Mouse (Mus musculus) erythroid progenitor cell, adult 5-6 weeks (primary cell): ENCODE data around the gene Zc3h14. TPM values are rescaled to one million over a fixed set of nuclear protein-coding genes. Genes with fewer than 3 reads are reported as not detected.

Source experiments
- ATAC-seq: replicated peaks from 2 replicates; pipeline ENCODE4 v1.8.0; 2016; ENCODE audit warnings: moderate number of reproducible peaks, mild to moderate bottlenecking, moderate TSS enrichment, inconsistent platforms; ENCODE audit not compliant: poor library complexity, low FRiP score, severe bottlenecking
- total RNA-seq, 2 experiments: library from RNA; stranded (forward) in 1 of 2; stranded (reverse) in 1 of 2; fragments of 150-400 nt in 1 of 2; fragments of 186-747, 209-891 nt in 1 of 2; gene quantifications; 2 replicates each; pipeline versions ENCODE4 v1.2.3 to v1.2.4; 2015 to 2017; ENCODE audit warnings: low replicate concordance in 2 of 2

The Zc3h14 gene
- total RNA-seq, 2 experiments from 2014 or later: 53.1 to 127 TPM

DNA sequence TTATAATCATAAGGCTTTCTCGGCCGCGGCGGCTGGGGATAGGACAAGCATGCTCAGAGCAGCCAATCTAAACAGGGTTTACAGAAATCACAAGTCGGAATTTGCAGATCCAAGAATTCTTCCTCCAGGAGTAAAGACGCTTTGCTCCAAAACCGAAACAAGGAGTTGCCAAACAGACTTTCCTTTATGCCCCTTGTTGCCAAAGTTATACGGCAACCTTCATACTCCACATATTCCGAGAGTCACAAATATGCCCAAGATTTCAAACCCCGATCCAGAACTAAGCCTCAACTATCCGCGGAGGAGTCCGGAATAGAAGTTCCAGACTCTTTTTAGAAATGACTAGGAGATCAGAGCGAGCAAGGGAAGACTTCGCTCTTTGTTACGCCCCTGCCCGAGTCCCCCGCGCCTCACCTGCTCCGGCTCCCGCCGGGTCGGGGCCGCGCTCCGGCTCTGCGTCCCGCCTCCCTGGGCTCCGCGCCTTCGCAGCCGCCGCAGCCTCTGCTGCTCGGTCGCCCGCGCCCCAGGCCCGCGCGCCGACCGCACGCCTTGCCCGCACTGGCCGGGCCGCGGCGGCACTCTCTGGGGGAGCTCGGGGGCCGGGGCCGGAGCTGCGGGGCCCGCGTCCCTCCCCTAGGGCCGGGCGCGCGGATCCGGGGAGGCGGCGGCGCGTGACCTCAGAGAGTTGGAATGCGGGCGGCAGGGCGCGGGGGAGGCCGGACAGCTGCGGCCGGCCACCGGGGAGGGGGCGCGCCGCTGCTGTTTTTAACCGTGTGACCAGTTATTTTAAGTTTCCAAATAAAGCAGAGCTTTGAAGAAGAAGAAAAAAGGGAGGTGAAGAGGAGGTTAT lies 9.6 kb upstream of the Zc3h14 start, which contains the start of gene Ptpn21:
TSS of gene Ptpn21 (minus strand) at position 455 of the 850 bp plus-strand sequence.
- ATAC-seq: no peak

- ATAC-seq: no peak
Observed at GRCm38 (mm10) chr12:98737801-98738350, 8.9 kb upstream of the Zc3h14 start.

GRCm38 (mm10) chr12:98741011-98741501 lies 5.7 kb upstream of the Zc3h14 start:
- ATAC-seq: no peak

GRCm38 (mm10) chr12:98745626-98746025 lies 1.1 kb upstream of the Zc3h14 start:
- ATAC-seq: no peak

DNA sequence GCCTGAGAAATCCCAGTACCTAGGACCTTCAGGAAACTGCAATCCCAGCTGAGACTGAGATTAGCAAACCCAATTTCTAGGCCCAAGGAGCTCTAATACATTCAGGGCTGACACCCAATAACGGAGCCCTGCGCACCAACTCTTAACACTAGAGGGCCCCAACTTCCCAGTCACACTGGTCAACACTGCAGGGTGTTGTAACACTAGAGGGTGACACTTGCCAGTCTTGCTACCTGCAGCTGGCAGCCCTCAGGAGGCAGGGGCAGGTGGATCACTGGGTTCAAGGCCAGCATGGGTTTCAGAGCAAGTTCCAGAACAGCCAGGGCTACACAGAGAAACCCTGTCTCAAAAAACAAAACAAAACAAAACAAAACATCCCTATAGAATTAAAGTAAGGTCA lies 633 bp upstream of the Zc3h14 start:
- peak; percentile 76 for ATAC-seq

- ATAC-seq: no peak
Observed at GRCm38 (mm10) chr12:98747380-98747753, 603 bp downstream of the Zc3h14 start.

DNA sequence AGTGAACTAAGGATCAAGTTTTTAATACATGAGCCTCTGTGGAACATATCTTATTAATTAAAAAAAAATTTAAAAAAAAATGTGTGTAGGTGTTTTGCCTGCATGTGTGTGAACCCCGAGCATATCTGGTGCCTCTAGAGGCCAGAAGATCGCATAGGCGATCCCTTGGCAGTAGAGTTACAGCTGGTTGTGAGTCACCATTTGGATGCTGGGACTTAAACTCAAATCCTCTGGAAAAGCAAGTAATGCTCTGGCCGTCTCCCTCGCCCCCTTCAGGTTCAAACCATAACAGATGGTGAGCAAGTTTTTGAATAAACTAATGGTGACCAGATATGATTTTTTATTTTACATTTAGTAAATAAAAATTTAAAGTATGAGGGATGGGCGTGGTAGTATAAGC lies 10.9 kb downstream of the Zc3h14 start:
- no peak for ATAC-seq

DNA sequence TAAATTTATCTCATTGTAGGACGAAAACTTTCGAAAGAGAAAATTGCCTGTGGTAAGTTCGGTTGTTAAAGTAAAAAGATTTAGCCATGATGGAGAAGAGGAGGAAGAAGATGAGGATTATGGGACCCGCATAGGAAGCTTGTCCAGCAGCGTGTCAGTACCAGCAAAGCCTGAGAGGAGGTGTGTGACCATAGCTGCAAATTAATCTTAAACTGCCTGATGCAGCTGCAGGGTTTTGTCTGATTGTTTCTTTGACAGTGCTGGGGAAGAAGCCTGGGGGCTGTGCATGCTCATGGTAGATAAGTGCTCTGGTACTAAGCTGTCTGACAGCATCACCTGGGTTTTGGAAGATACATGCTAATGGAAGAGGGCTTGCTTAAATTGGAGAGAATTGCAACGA lies 12.9 kb downstream of the Zc3h14 start:
- ATAC-seq: no peak

DNA sequence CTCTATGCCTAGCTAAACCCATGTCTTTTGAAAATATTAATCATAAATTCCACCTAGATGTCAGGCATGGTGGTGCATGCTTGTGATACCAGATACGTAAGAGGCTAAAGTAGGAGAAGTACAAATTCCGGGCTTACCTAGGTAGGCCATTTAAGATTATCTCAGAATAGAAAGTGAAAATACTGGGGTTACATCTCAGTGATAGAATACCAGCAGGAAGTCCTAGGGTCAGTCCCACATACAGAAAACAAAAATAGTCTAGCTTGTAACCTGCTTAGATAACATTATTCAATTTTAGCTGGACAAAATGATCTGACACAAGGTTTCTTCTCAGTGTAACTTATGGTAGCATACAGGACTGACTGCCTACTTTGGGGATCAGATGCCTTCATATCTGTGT lies 19.5 kb downstream of the Zc3h14 start:
- ATAC-seq: no peak

- ATAC-seq: no peak
Observed at GRCm38 (mm10) chr12:98777509-98777908, 30.7 kb downstream of the Zc3h14 start.

- no peak for ATAC-seq
Observed at GRCm38 (mm10) chr12:98779148-98779547, 32.4 kb downstream of the Zc3h14 start.

DNA sequence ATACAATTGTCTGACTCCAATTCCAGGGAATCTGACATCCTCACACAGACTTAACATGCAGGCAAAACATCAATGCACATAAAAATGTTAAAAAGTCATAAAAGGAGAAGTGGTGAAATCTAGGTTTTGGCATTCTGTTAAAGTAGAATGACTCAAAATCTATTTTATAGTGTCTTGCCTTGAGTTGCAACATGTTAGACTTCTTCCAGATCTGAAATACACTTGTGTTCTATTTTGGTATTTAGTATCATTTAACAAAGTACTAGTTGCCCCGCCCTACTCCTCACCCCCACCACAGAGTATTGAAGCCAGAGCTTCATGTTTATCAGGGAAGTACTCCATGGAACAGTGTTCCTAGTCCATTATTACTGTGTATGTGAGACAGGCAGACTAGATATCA lies 37.5 kb downstream of the Zc3h14 start:
- ATAC-seq: no peak

DNA sequence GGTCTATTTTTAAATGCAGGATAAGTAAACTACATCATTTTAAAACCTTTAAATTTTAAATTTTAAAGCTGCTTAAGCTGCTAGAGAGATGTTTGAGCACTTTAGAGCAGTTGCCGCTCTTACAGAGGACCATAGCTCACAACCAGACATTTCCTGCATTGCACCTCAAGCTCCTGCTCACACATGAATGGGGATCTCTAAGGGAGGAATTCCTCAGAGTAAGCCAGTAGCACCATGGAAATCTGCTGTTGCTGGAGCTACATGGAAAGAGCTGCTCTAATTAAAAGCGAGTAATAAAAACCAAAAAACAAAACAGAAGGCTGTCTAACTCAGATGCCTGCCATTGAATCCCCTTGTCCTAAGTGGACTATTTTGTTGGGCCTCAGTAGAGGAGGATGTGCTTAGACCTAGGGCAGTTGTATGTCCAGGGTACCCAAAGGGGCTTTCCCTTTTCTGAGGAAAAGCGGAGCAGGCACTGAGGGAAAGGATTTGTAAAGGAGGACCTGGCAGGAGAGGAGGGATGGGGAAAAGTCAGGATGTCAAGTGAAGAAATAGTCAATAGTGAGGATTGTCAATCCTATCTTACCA lies 49.1 kb downstream of the Zc3h14 start:
- ATAC-seq: no peak

DNA sequence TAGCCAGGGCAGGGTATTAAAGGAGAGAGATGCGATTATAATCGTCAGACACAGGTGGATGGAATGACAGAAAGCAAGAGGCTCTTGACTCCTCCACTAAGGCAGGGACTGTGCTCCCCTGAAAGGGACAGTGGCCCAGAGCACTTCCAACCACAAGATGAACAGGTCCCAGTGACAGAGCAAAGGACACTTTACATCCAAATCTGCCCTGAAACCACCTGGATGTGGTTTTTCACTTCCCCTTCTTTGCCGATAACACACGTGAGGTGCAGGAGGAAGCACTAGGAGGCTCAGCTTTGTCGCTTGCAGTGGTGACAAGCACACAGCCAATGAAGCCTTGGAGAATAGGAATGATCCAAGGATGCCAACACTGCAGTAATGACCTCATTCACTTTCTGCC lies 53.6 kb downstream of the Zc3h14 start:
- ATAC-seq: no peak

DNA sequence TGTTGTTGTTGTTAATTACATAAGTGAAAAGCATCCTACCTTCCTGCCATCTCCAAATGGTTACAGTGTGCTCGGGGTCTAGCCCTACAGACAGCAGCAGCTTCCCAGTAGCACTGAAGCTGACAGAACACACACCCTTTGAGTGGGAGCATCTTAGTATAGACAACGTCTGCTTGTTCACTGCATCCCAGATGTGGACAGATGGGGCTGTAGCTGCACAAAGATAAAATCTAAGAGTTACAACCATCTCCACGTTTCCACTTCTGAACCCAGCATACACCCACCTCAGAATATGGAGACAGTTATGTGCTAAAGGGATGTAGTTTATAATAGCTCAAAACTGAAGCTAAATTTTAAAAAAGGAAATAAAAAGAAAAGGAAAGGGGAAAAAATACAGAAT lies 55.5 kb downstream of the Zc3h14 start:
- no peak for ATAC-seq

DNA sequence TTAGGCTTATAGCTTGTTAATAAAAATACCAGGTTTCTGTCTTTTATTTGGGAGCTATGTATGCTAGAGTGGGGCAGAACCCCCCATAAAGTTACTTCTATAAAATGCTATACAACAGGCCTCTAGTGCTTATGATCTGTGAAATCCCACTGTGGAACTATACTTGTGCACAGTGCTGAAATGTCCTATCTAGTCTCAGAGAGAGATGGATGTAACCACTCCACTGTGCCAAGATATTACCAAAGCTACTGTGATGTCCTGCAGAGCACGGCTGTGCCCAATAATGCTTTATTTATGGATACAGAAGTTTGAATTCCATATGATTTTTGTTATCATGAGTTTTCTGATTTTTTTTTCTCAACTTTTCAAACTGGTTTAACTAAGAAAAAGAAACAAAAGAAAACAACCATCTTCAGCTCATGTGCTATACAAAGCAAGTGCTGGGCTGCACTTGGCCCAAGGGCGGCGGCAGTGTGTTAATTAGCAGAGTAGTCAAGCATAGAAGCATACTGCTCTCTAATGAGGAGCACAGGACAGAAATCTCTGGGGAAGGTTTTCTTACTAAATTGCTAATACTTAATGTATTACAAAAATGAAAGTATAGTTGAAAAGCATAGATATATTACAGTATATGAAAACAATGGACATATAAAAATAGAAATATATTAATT lies 57.4 kb downstream of the Zc3h14 start:
- ATAC-seq: no peak

DNA sequence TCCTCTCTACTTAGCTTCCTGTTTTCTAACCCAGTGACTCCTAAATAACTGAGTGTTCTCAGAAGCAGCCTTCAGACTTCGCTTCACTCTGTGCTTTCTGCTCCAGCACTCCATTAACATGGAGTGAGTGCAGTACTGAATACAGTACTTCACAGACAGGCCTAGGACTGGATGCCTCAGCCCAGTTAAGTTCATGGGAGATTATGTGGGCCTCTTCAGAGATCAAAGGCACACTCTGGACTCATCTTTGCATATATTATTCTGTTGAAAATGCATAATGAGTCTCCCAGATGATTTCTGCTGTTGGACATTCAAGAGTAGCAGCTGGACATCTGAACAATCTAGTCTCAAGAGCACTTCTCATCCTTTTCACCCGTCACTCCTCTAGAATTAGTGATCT lies 74.0 kb downstream of the Zc3h14 start:
- ATAC-seq: no peak

GRCm38 (mm10) chr12:98831122-98831521 lies 84.4 kb downstream of the Zc3h14 start:
- no peak for ATAC-seq

DNA sequence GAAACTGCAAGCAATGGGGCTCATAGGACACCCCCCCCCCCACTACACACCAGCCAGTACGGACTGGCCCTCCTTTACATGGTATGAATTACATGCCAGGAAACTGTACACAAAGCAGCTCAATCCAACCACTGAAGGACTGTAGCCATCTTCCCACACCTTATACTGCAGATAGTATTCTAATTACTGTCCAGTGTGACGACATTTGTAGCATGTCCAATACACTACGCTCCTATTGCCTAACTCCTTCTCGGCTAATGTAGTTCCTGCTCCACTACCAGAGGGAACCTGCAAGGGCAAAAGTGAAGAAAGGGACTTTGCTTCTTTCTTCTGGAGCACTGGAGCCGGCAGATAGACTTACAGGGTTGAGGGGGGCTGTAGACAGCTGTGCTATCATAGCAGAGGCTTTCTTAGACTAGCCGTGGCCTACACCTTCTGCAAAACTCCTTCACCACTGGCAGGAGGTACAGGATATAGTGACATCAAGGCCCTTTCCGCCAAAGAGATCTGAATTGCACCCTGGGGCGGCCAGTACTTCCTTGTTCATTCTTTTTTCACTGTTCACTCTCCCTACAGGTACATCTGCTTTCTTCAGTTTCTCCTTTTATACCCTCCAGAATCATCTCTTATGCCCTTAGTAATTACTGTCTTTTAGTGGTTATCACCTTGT lies 86.3 kb downstream of the Zc3h14 start:
- ATAC-seq: no peak

- no peak for ATAC-seq
Observed at GRCm38 (mm10) chr12:98833901-98834300, 87.1 kb downstream of the Zc3h14 start.
